Mouse (Mus musculus) bone marrow macrophage, adult 2 months (primary cell): ENCODE data around the gene Ppp1r3c. TPM values are rescaled to one million over a fixed set of nuclear protein-coding genes. Genes with fewer than 3 reads are reported as not detected.

Source experiments
- H3K27ac ChIP-seq: 2 replicates; pipeline ENCODE4 v1.5.1; 2012; ENCODE audit warnings: low read depth, low read length; ENCODE audit not compliant: insufficient read depth
- H3K4me1 ChIP-seq: 2 replicates; pipeline ENCODE4 v1.6.1; 2012; ENCODE audit warnings: low read length; ENCODE audit not compliant: control insufficient read depth, insufficient read depth
- H3K4me3 ChIP-seq: 2 replicates; pipeline ENCODE4 v1.5.1; 2012; ENCODE audit warnings: mild to moderate bottlenecking, low read length, moderate library complexity; ENCODE audit not compliant: insufficient read depth
- CTCF ChIP-seq: IDR thresholded peaks from 2 replicates; pipeline ENCODE4 v1.5.1; 2012; ENCODE audit warnings: low read depth, mild to moderate bottlenecking, low read length, moderate library complexity
- POLR2A ChIP-seq: IDR thresholded peaks from 2 replicates; pipeline ENCODE4 v1.6.1; 2012; ENCODE audit warnings: mild to moderate bottlenecking, low read depth, low read length, borderline replicate concordance
- polyA plus RNA-seq: library from polyadenylated mRNA; stranded (reverse); fragments of >200 nt; gene quantifications from 2 replicates; pipeline ENCODE4 v1.2.4, GENCODE M21; 2012; ENCODE audit not compliant: missing spikeins, insufficient read depth, insufficient read length

The Ppp1r3c gene
- polyA plus RNA-seq, 1 experiment: not detected

- TF ChIP-seq POLR2A (no peak), CTCF (no peak)
- H3K27ac ChIP-seq: no peak overlapping the region
- H3K4me3 ChIP-seq: no peak overlapping the region
- peaks cover 50% of the 10 kb centered on the region for H3K4me1 ChIP-seq
Measured at GRCm38 (mm10) chr19:36687044-36687443, 49.4 kb downstream of the Ppp1r3c start.

- H3K4me3 ChIP-seq: no peak overlapping the region
- no peak overlapping the region for H3K27ac ChIP-seq
- H3K4me1 ChIP-seq: peaks cover 56% of the 10 kb centered on the region
- TF ChIP-seq POLR2A (no peak), CTCF (no peak)
Measured at GRCm38 (mm10) chr19:36686016-36686415, 50.4 kb downstream of the Ppp1r3c start.

GRCm38 (mm10) chr19:36682560-36682959 is 53.9 kb downstream of the Ppp1r3c start:
- TF ChIP-seq CTCF: no peak
- no peak for TF ChIP-seq POLR2A

More at GRCm38 (mm10) chr19:36682560-36682959, 53.9 kb downstream of the Ppp1r3c start:
- Histone ChIP-seq H3K4me1 (peaks cover 33% of the 10 kb centered on the region), H3K4me3 (no peak overlapping the region), H3K27ac (peak overlapping the region; percentile 63)

Other genes starting within 250 kb of the Ppp1r3c start
- gene Hectd2, start 182.0 kb downstream of the Ppp1r3c start, polyA plus RNA-seq: 2.3 and 4.2 TPM in 2 replicates
- 38.4 and 46.8 TPM in 2 replicates for gene Tnks2, start 97.6 kb upstream of the Ppp1r3c start, polyA plus RNA-seq
- gene Fgfbp3, start 183.0 kb upstream of the Ppp1r3c start, polyA plus RNA-seq: 2.1 and 2.3 TPM in 2 replicates
- gene Btaf1, start 189.4 kb upstream of the Ppp1r3c start, polyA plus RNA-seq: 23.0 and 25.4 TPM in 2 replicates